Mouse (Mus musculus) 3T3-L1 (cell line): ENCODE data around the gene Slc25a21.

ENCODE experiments used
- DNase-seq: peaks from one replicate; pipeline ENCODE4 v3.0.0-alpha.2; 2015; ENCODE audit warnings: low read depth, low spot score

The Slc25a21 gene

GRCm38 (mm10) chr12:56890891-56891726 is 306.2 kb downstream of the Slc25a21 start:
- no peak for DNase-seq

DNA sequence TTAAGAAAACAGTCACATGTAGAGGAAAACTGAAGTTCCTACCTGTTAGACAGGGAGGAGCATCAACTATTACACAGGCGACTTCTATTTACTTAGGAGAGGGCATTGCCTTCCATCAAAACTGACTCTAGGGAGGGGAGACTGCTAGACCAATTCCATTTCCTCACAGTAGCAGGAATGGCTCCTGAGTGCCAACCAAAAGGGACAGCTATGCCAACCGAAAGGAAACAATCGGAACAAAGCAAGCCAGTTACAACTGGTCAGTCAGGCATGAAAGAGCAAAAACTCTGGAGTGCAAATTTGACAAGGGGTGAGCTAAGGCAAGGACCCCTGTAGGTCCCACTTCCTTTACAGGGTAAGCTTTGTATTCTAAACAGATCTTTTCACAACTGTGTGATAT is 319.5 kb downstream of the Slc25a21 start:
- DNase-seq = no peak

DNA sequence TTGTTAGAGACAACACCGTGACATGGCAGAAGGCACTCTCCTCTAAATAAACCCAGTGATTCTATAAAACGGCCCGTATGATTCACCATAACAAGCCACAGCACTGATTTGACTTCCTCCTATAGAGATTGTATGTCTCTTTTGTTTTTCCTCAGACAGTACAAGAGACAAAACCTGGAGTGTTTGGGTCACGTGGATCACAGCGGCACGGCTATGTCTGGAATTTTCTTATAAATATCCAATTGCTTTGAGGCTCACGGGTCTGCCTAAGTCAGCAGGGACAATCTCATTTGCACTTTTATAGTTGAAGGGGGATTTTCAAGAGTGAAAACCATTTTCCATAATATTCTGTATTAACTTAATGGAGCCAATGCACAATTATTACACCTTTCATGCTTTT is 320.7 kb downstream of the Slc25a21 start:
- no peak for DNase-seq

DNA sequence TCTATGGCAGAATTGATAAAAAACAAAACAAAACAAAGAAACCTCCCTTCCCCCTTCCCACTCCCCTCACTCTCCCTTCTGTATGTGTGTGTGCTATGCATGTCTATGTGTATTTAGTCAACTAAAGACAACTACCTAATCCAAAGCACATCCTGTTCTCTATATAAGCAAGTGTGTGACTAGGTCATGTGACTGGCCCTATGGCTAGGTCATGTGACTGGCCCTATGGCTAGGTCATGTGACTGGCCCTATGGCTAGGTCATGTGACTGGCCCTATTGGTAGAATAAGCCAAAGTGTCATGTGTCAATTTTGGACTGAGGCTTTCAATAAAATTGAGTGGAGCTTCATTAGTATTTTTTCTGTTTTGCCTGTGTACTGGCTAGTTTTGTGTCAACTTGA is 324.1 kb downstream of the Slc25a21 start:
- no peak for DNase-seq

- no peak for DNase-seq
Measured at GRCm38 (mm10) chr12:56870569-56870968, 326.7 kb downstream of the Slc25a21 start.

- DNase-seq = no peak
Measured at GRCm38 (mm10) chr12:56863873-56864562, 333.3 kb downstream of the Slc25a21 start.

DNA sequence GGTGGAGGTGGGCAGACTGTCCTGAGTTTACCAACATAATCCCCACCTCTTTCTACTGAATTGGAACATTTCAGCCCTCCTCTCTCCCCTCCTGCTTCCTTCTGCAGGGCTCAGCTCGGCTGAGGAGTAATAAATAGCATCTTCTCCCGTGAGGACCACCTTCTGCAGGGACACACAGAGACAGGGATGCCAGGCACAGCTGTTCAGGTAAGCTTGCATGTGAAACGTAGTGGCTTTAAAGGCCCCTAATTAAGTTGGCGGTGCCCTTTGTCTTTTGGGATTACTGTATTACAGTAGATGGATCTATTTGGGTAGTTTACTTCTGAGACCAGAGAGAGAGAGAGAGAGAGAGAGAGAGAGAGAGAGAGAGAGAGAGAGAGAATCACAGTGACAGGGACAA is 344.6 kb downstream of the Slc25a21 start:
- DNase-seq = no peak

GRCm38 (mm10) chr12:56851464-56851863 is 345.8 kb downstream of the Slc25a21 start:
- DNase-seq = no peak

DNA sequence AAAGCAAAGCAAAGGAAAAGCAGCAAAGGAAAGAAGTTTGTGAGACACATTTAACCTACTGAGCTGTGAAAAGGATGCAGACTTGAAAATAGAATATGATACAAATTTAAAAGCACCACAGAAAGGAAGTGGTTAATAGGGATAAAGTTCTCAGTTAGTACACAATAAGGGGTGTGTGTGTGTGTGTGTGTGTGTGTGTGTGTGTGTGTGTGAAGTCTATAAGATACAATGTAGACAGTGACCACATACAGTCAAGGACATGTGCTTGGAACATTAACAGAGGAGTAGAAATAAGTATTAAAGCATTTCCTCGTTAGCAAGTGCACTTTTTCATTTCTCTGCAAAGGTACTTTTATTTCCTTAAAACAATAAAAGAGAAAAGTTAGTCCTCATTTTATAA is 367.3 kb downstream of the Slc25a21 start:
- no peak for DNase-seq

DNA sequence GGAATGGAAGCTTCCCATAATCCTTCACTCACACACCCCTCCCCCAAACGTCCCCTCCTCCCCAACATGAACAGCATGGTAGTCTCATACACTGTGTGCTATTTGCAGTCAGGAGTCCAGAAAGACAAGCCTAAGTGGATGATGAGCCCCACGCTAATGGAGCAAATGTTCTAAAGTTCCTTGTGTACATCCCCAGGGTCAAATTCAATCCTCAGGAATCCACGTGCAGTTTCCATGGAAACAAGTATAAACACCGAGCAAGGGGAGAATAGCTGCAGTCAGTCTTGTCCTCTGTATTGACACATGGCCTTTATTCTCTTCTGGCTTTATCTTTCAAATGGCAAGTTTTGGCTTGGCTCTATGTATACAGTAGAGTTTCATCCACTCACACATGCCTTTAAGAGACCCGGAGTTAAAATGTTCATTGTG is 367.8 kb downstream of the Slc25a21 start:
- no peak for DNase-seq

DNA sequence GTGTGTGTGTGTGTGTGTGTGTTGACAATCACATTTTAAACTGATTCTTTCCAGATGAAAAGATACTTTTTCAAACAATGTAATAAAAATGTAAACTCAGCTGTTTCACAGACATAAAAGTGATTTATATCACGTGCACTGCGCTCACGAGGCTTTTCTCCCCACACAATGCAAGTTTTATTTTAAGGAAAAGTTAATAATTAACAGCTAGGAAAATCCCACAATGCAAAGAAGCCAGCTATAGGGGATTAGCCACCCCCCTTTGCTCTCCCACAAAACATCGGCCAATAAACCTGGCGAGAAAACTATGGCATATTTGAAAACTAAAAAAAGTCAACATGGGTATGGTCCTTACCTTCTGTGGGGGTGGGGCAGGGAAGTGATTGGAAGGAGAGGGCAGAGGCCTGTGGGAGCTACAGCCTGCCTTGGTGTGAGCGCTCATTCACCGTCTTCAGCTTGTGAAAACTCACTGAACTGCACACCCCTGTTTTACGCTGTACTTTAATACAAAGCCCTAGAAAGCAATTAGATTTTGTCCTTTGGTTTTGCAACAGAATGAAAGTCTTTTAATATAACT is 369.4 kb downstream of the Slc25a21 start:
- no peak for DNase-seq

DNA sequence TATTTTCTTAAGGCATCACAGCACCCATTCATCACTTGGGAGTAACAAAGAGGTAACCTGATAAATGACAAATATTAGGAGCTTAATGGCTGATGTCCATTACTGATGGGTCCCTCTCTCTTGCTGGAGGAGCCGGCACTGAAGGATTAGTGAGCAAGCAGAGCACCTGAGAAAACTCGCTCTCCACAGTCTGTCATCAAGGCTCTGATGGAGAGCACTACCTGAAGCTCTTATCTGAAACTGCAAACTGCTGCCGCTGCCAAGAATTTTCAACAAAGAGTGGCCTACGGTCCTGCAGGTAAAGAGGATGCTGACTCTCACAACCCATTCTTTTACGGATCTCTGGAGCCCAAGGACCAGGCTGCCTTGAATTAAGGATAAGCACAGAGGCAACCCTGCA is 372.6 kb downstream of the Slc25a21 start:
- no peak for DNase-seq

DNA sequence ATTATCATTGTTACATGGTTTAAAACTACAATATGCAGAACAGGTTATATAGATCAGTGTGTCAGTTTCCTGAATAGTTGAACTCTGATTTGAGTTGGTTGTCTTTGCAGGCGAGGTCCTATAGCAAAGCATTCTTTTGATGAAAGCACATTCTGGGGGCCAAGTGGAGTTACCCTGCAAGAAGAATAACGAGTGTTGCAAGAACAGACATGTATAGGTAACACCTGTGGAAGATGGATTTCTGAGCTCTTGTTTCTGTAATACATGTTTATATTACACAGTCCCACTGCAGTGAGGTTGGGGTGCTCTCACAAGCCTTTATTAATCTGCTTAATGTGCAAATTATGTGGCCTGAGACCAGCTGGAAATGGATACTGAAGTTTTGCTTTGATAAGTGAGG is 375.1 kb downstream of the Slc25a21 start:
- DNase-seq = no peak

DNA sequence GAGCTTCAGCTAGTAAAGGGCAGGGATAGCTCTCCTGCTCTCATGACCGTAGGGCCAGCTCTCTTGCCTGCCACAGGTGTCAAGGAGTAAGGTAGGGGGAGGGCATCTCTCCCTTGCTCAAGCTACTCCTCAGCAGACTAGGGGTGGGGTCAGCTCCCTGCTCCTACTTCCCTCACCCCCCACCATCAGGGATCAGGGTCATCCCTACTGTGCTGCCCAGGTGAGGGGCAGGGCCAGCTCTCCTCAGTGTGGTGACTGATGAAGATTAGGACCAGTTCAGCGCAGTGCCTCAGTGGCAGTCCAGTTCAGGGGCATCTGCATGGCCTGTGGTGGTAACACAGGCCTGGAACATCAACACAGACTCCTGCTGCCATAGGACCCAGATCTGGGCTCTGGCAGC is 376.7 kb downstream of the Slc25a21 start:
- no peak for DNase-seq

DNA sequence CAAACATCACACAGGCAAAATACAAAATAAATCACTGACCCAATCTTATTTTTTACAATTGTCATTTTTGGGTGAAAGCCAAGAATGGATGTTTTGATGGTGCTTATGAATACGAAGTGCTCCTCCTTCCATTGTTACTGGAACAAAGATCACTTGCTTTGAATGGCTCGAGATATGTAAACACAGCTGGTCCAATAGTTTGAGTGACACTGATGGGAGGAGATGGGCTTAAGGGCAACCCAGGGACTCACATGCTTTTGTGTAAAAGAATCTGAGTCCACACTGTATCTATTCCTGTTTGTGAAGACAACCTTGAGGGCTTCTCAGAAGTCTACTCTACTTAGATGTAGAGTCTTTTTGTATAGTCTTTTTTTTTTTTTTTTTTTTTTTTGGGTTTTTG is 389.8 kb downstream of the Slc25a21 start:
- DNase-seq = no peak

DNA sequence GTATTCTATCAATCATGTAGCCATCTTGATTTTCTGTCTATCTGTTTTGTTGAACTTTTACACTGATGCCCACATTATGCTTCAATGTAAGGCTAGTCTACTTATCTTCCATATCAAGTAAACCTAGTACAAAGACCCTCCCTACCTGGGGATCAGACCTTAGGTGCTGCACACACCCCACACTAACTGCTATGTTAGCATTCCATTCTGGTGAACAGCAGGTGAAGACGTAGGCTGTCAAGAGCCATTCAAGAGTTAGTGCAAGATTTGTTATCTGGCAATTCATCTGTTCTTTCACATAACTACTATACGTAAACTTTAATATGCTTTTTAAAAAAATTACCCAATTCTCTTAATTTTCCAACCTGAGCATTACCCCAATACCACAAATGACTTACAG is 390.2 kb downstream of the Slc25a21 start:
- no peak for DNase-seq

GRCm38 (mm10) chr12:56804487-56804886 is 392.8 kb downstream of the Slc25a21 start:
- DNase-seq = peak; percentile 36

- DNase-seq = peak; percentile 29
Measured at GRCm38 (mm10) chr12:56798641-56799415, 398.4 kb downstream of the Slc25a21 start.

DNA sequence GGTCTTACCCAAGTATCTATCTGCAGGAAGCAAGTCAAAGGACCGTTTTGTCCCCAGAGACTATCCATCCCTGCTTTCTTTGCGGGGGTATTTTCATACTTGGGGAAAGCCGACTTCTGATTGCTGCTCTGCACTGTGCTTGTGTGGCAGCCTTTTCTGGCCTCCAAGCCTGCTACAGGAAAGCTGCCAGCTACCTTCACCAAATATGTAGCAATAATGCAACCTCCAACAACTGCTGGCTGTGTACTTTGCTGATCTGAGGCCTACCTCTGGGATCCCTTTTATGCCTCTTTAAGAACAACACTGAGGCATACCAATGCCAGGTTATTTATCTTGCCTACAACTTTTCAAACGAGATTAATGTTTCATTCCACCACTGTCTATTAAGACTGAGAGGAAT is 408.0 kb downstream of the Slc25a21 start:
- no peak for DNase-seq

GRCm38 (mm10) chr12:56785250-56785649 is 412.0 kb downstream of the Slc25a21 start:
- DNase-seq = no peak

GRCm38 (mm10) chr12:56781196-56781595 is 416.1 kb downstream of the Slc25a21 start:
- peak; percentile 70 for DNase-seq

- peak; percentile 56 for DNase-seq
Measured at GRCm38 (mm10) chr12:56779621-56780020, 417.7 kb downstream of the Slc25a21 start.
